Mouse (Mus musculus) adipocyte (in vitro differentiated cells): ENCODE measurements at regions not wholly inside any gene's neighbourhood (a gene's known extent, or its start where the extent isn't known, plus 50 kb on each side); places are given as distances from the start of the nearest gene placed in this dataset.

ENCODE experiments used
- DNase-seq: peaks from one replicate; pipeline ENCODE4 v3.0.0-alpha.2; 2016; ENCODE audit warnings: low spot score

- DNase-seq, result no peak
These were observed 100.0 kb downstream of the Tmem30b start for GRCm38 (mm10) chr12:73446148-73446547.

GRCm38 (mm10) chr12:73445562-73445961 is 100.6 kb downstream of the Tmem30b start:
- peak; percentile 22 for DNase-seq

GRCm38 (mm10) chr12:73445128-73445527 is 101.1 kb downstream of the Tmem30b start:
- no peak for DNase-seq

GRCm38 (mm10) chr12:73441326-73441725 is 104.9 kb downstream of the Tmem30b start:
- no peak for DNase-seq

- DNase-seq, result no peak
These were observed 111.5 kb downstream of the Tmem30b start for GRCm38 (mm10) chr12:73434684-73435083.

- DNase-seq, result no peak
These were observed 113.6 kb downstream of the Tmem30b start for GRCm38 (mm10) chr12:73432546-73432945.

- DNase-seq, result no peak
These were observed 118.0 kb downstream of the Tmem30b start for GRCm38 (mm10) chr12:73428171-73428570.

- DNase-seq, result no peak
These were observed 121.4 kb downstream of the Tmem30b start for GRCm38 (mm10) chr12:73424814-73425213.

- DNase-seq, result no peak
These were observed 129.1 kb downstream of the Tmem30b start for GRCm38 (mm10) chr12:73417101-73417500.

GRCm38 (mm10) chr12:73416367-73416897 is 129.8 kb downstream of the Tmem30b start:
- DNase-seq, result peak; percentile 30

- no peak for DNase-seq
These were observed 129.3 kb downstream of the Slc38a6 start for GRCm38 (mm10) chr12:73415856-73416366.

- no peak for DNase-seq
These were observed 127.0 kb downstream of the Slc38a6 start for GRCm38 (mm10) chr12:73413439-73414196.

GRCm38 (mm10) chr12:73412500-73412899 is 125.9 kb downstream of the Slc38a6 start:
- no peak for DNase-seq

- peak; percentile 87 for DNase-seq
These were observed 124.3 kb downstream of the Slc38a6 start for GRCm38 (mm10) chr12:73410924-73411323.

GRCm38 (mm10) chr12:73409481-73410085 is 123.0 kb downstream of the Slc38a6 start:
- peak; percentile 89 for DNase-seq

- DNase-seq, result peak; percentile 72
These were observed 122.0 kb downstream of the Slc38a6 start for GRCm38 (mm10) chr12:73408614-73409013.

- DNase-seq, result no peak
These were observed 121.6 kb downstream of the Slc38a6 start for GRCm38 (mm10) chr12:73408165-73408564.

GRCm38 (mm10) chr12:73406556-73407087 is 120.0 kb downstream of the Slc38a6 start:
- no peak for DNase-seq

GRCm38 (mm10) chr12:73405583-73405982 is 119.0 kb downstream of the Slc38a6 start:
- no peak for DNase-seq

- no peak for DNase-seq
These were observed 118.5 kb downstream of the Slc38a6 start for GRCm38 (mm10) chr12:73405106-73405505.

GRCm38 (mm10) chr12:73403906-73404474 is 117.4 kb downstream of the Slc38a6 start:
- no peak for DNase-seq
